Mouse (Mus musculus): Measurements from ENCODE around the gene 4930558K02Rik.

DNA sequence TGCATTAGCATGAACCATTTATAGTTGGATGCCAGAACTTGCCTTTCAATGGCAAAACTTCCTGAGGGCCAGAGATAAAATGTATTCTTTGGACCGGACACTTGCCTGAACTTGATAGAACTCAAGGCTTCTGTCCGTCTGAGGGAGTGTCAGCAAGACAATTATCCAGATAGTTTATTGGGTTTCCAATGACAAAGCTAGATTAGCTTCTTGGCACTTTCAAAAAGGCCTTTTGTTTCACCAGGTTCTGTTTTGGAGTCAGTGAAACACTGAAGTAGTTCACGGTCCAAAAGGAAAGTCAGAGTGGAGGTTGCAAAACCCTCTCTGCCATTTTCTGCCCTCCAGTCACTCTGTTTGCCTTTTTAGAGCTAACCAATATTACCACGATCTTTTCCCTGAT lies 48.1 kb downstream of the 4930558K02Rik start:
- no peak for TF ChIP-seq POLR2A (IDR thresholded peaks at IDR 0.05; ENCODE audit: low read depth, low read length)
- no peak for TF ChIP-seq CTCF (IDR thresholded peaks at IDR 0.05; ENCODE audit: extremely low read depth, insufficient read length, insufficient replicate concordance, low read depth, low read length)

Measured in small intestine, adult 2 months (tissue).